Mouse (Mus musculus): Measurements from ENCODE around the gene Arhgap32. TPM values are rescaled to one million over a fixed set of nuclear protein-coding genes. Genes with fewer than 3 reads are reported as not detected.
A peak's percentile ranks its signal among the peaks of the same experiment; 100 is the strongest.

The Arhgap32 gene
- polyA plus RNA-seq, 1 experiment from 2014 or later = 10.3 TPM

- 77% methylated on average over 9 of the region's 9 CpGs for WGBS
Observed at GRCm38 (mm10) chr9:32295061-32295800, 179.3 kb downstream of the Arhgap32 start.

GRCm38 (mm10) chr9:32302501-32303150 lies 186.7 kb downstream of the Arhgap32 start:
- Histone ChIP-seq H3K9ac (no peak overlapping the region), H3K4me1 (replicated peaks) (peaks cover 10% of the 10 kb centered on the region), H3K36me3 (no peaks in the 10 kb centered on the region), H3K27ac (replicated peaks) (no peak overlapping the region), H3K27me3 (no peaks in the 10 kb centered on the region; the same call in 1 of the 2 replicates), H3K4me3 (no peak overlapping the region), H3K4me2 (no peak overlapping the region), H3K9me3 (no peaks in the 10 kb centered on the region)
- 27% methylated on average over 13 of the region's 13 CpGs for WGBS
- peak; percentile 71 for ATAC-seq (ENCODE audit: low read depth)

More at GRCm38 (mm10) chr9:32295061-32295800, 179.3 kb downstream of the Arhgap32 start:
- no peaks in the 10 kb centered on the region for H3K9me3 ChIP-seq
- no peak overlapping the region for H3K4me2 ChIP-seq
- H3K27me3 ChIP-seq = no peaks in the 10 kb centered on the region
- no peak overlapping the region for H3K27ac ChIP-seq (replicated peaks)
- no peaks in the 10 kb centered on the region for H3K36me3 ChIP-seq
- H3K4me3 ChIP-seq = no peak overlapping the region
- no peak overlapping the region for H3K9ac ChIP-seq
- no peak for ATAC-seq (ENCODE audit: low read depth)
- H3K4me1 ChIP-seq (replicated peaks) = peaks cover 7% of the 10 kb centered on the region

- Histone ChIP-seq H3K9me3 (no peaks in the 10 kb centered on the region), H3K27ac (replicated peaks) (no peak overlapping the region), H3K36me3 (no peaks in the 10 kb centered on the region), H3K4me3 (no peak overlapping the region), H3K9ac (no peak overlapping the region), H3K27me3 (no peaks in the 10 kb centered on the region), H3K4me1 (replicated peaks) (peaks cover 18% of the 10 kb centered on the region), H3K4me2 (peak overlapping the region; percentile 13; the same call in 1 of the 2 replicates)
- ATAC-seq (ENCODE audit: low read depth) = peak; percentile 43
- WGBS = 43% methylated on average over 14 of the region's 14 CpGs
Observed at GRCm38 (mm10) chr9:32311786-32312185, 195.8 kb downstream of the Arhgap32 start.

GRCm38 (mm10) chr9:32312208-32312607 lies 196.3 kb downstream of the Arhgap32 start:
- H3K9me3 ChIP-seq = no peaks in the 10 kb centered on the region
- H3K4me3 ChIP-seq = no peak overlapping the region
- no peak overlapping the region for H3K9ac ChIP-seq
- no peak for ATAC-seq (ENCODE audit: low read depth)
- H3K27ac ChIP-seq (replicated peaks) = no peak overlapping the region
- no peaks in the 10 kb centered on the region for H3K36me3 ChIP-seq
- 70% methylated on average over 4 of the region's 4 CpGs for WGBS
- peak overlapping the region; percentile 13; the same call in 1 of the 2 replicates for H3K4me2 ChIP-seq
- H3K4me1 ChIP-seq (replicated peaks) = peaks cover 18% of the 10 kb centered on the region
- H3K27me3 ChIP-seq = no peaks in the 10 kb centered on the region

GRCm38 (mm10) chr9:32314071-32314470 lies 198.1 kb downstream of the Arhgap32 start:
- Histone ChIP-seq H3K27me3 (no peaks in the 10 kb centered on the region), H3K36me3 (no peaks in the 10 kb centered on the region), H3K4me2 (no peak overlapping the region), H3K4me3 (no peak overlapping the region), H3K9me3 (no peaks in the 10 kb centered on the region), H3K4me1 (replicated peaks) (peaks cover 18% of the 10 kb centered on the region), H3K9ac (no peak overlapping the region), H3K27ac (replicated peaks) (no peak overlapping the region)
- WGBS = 80% methylated on average over 3 of the region's 3 CpGs
- ATAC-seq (ENCODE audit: low read depth) = no peak

- Histone ChIP-seq H3K27ac (replicated peaks) (no peak overlapping the region), H3K36me3 (no peaks in the 10 kb centered on the region), H3K4me2 (no peak overlapping the region), H3K9me3 (no peaks in the 10 kb centered on the region), H3K27me3 (no peaks in the 10 kb centered on the region), H3K4me3 (no peak overlapping the region), H3K4me1 (replicated peaks) (peaks cover 18% of the 10 kb centered on the region), H3K9ac (no peak overlapping the region)
- 85% methylated on average over 3 of the region's 3 CpGs for WGBS
- no peak for ATAC-seq (ENCODE audit: low read depth)
Observed at GRCm38 (mm10) chr9:32315999-32316398, 200.1 kb downstream of the Arhgap32 start.

Small RNA genes lying within 50 kb of the gene (microRNA-seq; reads per million reads assigned to microRNA genes)
- not detected for gene Gm44453

Other genes with a start within 250 kb of the Arhgap32 start
- not detected in 2 replicates for gene Barx2, start 202.7 kb upstream of the Arhgap32 start, polyA plus RNA-seq (2015; fragmentation: Nextera tagmentation; extraction: Ambion mirVana)
- 0.13 and 0.28 TPM in 2 replicates for gene Kcnj5, start 228.2 kb downstream of the Arhgap32 start, polyA plus RNA-seq (2015; fragmentation: Nextera tagmentation; extraction: Ambion mirVana)

Data from neural tube, embryonic 13.5 days (tissue).